Mouse (Mus musculus): ENCODE data around the gene Crocc2. TPM values are rescaled to one million over a fixed set of nuclear protein-coding genes. Genes with fewer than 3 reads are reported as not detected.

Crocc2 gene
- total and polyA plus RNA-seq, 3 experiments, result 0.09 to 0.35 TPM; not detected in 1

- H3K4me3 ChIP-seq, result peak within 1 kb of the TSS; percentile 72
- H3K27me3 ChIP-seq (ENCODE audit: control insufficient read depth, insufficient read depth, low read length), result no peaks in the 10 kb centered on the region
- under 1% methylated on average over 100 of the region's 100 CpGs for WGBS
- peak within 1 kb of the TSS; percentile 72 for H3K9ac ChIP-seq (ENCODE audit: low read depth, low read length)
- intact Hi-C loops (cut with DNase I), result loop anchor here (1.0 to 10.0 kb wide), 4 partner anchors 25 to 109 kb away; partner anchors contain the start of genes Pask and Ppp1r7
- peak within 1 kb of the TSS; percentile 70 for H3K27ac ChIP-seq
- H3K79me2 ChIP-seq (replicated peaks; ENCODE audit: control insufficient read depth, insufficient read depth, low read length), result no peaks in the 10 kb centered on the region
- H3K4me1 ChIP-seq (ENCODE audit: control insufficient read depth, insufficient read depth, low read length), result peaks cover 3% of the 10 kb centered on the region
- peak; percentile 93 for DNase-seq
- no peaks in the 10 kb centered on the region for H3K36me3 ChIP-seq (ENCODE audit: control insufficient read depth, insufficient read depth, low read length)
- TF ChIP-seq EP300 (IDR thresholded peaks at IDR 0.05; ENCODE audit: insufficient read depth, low read depth, low read length) (peak; percentile 14; the same call in 1 of the 2 replicates), CTCF (IDR thresholded peaks at IDR 0.05) (no peak), POLR2A (IDR thresholded peaks at IDR 0.05; ENCODE audit: insufficient read depth, low read depth, low read length) (peak; percentile 91)
Observed at GRCm38 (mm10) chr1:93235576-93236544, 67.3 kb downstream of the Crocc2 start, which contains the start of gene Sned1. Gene Sned1, plus strand, starts transcription at chr1:93235841.

DNA sequence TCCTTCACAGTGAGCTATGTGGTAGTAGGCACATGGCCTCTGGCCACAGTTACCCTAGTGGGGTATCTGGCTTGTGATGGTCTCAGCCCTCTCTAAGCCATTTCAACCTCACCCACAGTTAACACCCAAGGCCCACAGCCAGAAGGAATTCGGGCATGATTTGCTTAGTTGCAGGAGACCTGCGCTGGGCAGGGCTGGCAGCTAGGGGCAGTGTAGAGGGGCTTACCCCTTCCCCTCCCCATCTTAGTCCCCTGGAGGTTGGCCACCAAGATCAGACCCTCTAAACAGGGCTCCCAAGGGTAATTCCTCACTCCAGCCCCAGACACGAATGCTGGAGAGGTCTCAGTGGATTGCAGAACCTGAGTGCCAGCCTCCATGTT is 68.0 kb downstream of the Crocc2 start:
- Histone ChIP-seq H3K4me3 (peak overlapping the region; percentile 72), H3K4me1 (ENCODE audit: control insufficient read depth, insufficient read depth, low read length) (peaks cover 3% of the 10 kb centered on the region), H3K79me2 (replicated peaks; ENCODE audit: control insufficient read depth, insufficient read depth, low read length) (no peaks in the 10 kb centered on the region), H3K27ac (peak overlapping the region; percentile 70), H3K27me3 (ENCODE audit: control insufficient read depth, insufficient read depth, low read length) (no peaks in the 10 kb centered on the region), H3K36me3 (ENCODE audit: control insufficient read depth, insufficient read depth, low read length) (no peaks in the 10 kb centered on the region), H3K9ac (ENCODE audit: low read depth, low read length) (peak overlapping the region; percentile 72)
- no peak for DNase-seq
- intact Hi-C loops (cut with DNase I), result loop anchor here (1.0 to 10.0 kb wide), 4 partner anchors 26 to 108 kb away; partner anchors contain the start of genes Pask and Ppp1r7
- WGBS, result 38% methylated on average over 3 of the region's 3 CpGs
- TF ChIP-seq POLR2A (IDR thresholded peaks at IDR 0.05; ENCODE audit: insufficient read depth, low read depth, low read length) (no peak), EP300 (IDR thresholded peaks at IDR 0.05; ENCODE audit: insufficient read depth, low read depth, low read length) (no peak), CTCF (IDR thresholded peaks at IDR 0.05) (peak; percentile 57)

DNA sequence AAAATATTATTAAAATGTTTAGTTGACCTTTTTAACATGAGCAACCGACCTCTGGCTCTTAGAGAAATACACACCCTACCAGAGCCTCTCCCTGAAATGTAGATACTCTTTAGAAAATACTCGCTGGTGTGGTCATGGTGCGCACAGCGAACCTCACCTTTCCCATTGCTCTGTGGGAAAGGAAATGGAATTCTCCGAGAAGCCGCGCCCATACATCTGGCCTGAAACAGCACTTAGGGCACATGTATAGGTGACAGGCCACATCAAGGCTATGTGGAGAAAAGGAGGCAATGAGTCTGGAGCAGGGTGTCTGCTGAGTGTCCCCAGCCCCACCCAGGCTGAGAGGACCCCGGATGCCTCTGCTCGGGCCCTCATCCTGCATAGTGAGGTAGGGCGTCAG is 69.2 kb downstream of the Crocc2 start:
- TF ChIP-seq POLR2A (IDR thresholded peaks at IDR 0.05; ENCODE audit: insufficient read depth, low read depth, low read length), result no peak
- TF ChIP-seq EP300 (IDR thresholded peaks at IDR 0.05; ENCODE audit: insufficient read depth, low read depth, low read length), result no peak
- no peak for TF ChIP-seq CTCF (IDR thresholded peaks at IDR 0.05)
- Histone ChIP-seq H3K79me2 (replicated peaks; ENCODE audit: control insufficient read depth, insufficient read depth, low read length) (no peaks in the 10 kb centered on the region), H3K27me3 (ENCODE audit: control insufficient read depth, insufficient read depth, low read length) (no peaks in the 10 kb centered on the region), H3K4me3 (no peak overlapping the region), H3K27ac (no peak overlapping the region), H3K36me3 (ENCODE audit: control insufficient read depth, insufficient read depth, low read length) (no peaks in the 10 kb centered on the region), H3K4me1 (ENCODE audit: control insufficient read depth, insufficient read depth, low read length) (peaks cover 3% of the 10 kb centered on the region), H3K9ac (ENCODE audit: low read depth, low read length) (no peak overlapping the region)
- DNase-seq, result no peak
- 90% methylated on average over 10 of the region's 10 CpGs for WGBS
- intact Hi-C loops (cut with DNase I), result loop anchor here (2.0 to 10.0 kb wide), 3 partner anchors 27 to 107 kb away; partner anchors contain the start of genes Pask and Ppp1r7

DNA sequence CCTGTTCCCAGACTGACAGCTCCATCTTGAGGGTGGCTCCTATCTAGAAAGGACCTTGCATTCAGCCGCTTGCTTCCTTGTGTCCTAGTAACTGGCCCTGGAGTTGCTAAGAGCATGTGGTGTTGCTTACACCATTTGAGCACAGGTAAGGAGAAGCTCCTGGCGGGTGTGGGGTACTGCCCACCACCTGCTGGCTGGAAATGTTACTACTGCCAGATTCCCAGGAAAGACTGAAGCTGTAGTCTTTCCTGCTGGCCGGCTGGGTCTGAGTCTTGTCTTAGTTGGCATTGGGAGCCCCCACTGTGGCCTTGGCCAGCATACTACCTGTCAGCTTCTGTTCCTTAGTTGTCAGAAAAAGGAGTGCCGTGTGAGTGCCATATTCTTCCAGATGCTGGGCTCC is 69.7 kb downstream of the Crocc2 start:
- Histone ChIP-seq H3K27ac (no peak overlapping the region), H3K36me3 (ENCODE audit: control insufficient read depth, insufficient read depth, low read length) (no peaks in the 10 kb centered on the region), H3K9ac (ENCODE audit: low read depth, low read length) (no peak overlapping the region), H3K4me3 (no peak overlapping the region), H3K27me3 (ENCODE audit: control insufficient read depth, insufficient read depth, low read length) (no peaks in the 10 kb centered on the region), H3K4me1 (ENCODE audit: control insufficient read depth, insufficient read depth, low read length) (peaks cover 3% of the 10 kb centered on the region), H3K79me2 (replicated peaks; ENCODE audit: control insufficient read depth, insufficient read depth, low read length) (no peaks in the 10 kb centered on the region)
- intact Hi-C loops (cut with DNase I), result loop anchor here (5.0 to 10.0 kb wide), 2 partner anchors 64 to 107 kb away; partner anchors contain the start of genes Pask and Ppp1r7
- no peak for DNase-seq
- 67% methylated on average over 4 of the region's 4 CpGs for WGBS
- no peak for TF ChIP-seq POLR2A (IDR thresholded peaks at IDR 0.05; ENCODE audit: insufficient read depth, low read depth, low read length)
- peak; percentile 53 for TF ChIP-seq CTCF (IDR thresholded peaks at IDR 0.05)

DNA sequence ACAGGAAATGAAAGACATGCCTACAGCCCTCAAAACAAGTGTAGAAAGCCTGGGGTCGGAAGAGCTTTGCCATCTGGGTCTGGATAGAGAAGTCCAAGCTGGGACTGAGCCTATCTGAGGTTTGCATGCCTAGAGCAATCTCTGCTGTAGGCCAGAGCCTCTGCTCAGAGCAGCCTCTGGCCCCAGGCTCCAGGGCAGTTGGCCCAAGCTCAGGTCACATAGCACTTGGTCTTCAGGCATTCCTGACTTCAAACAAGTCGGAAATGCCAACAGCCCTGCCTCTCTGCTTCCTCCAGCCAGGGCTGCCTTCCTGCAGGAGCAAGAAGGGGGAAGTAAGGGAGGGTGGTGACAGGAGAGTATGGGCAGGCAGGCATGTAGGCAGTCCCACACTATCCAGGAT is 77.4 kb downstream of the Crocc2 start:
- peak; percentile 26 to 36 for DNase-seq

More for the DNA sequence above, 77.4 kb downstream of the Crocc2 start:
- WGBS, result 22% methylated on average over 2 of the region's 2 CpGs
- Histone ChIP-seq H3K27me3 (ENCODE audit: control insufficient read depth, insufficient read depth, low read length) (no peaks in the 10 kb centered on the region), H3K36me3 (ENCODE audit: control insufficient read depth, insufficient read depth, low read length) (no peaks in the 10 kb centered on the region), H3K79me2 (replicated peaks; ENCODE audit: control insufficient read depth, insufficient read depth, low read length) (no peaks in the 10 kb centered on the region), H3K9ac (ENCODE audit: low read depth, low read length) (no peak overlapping the region), H3K4me1 (ENCODE audit: control insufficient read depth, insufficient read depth, low read length) (peaks cover 11% of the 10 kb centered on the region), H3K4me3 (no peak overlapping the region), H3K27ac (no peak overlapping the region)
- intact Hi-C loops (cut with DNase I), result no loop called here
- TF ChIP-seq EP300 (IDR thresholded peaks at IDR 0.05; ENCODE audit: insufficient read depth, low read depth, low read length) (no peak), POLR2A (IDR thresholded peaks at IDR 0.05; ENCODE audit: insufficient read depth, low read depth, low read length) (no peak), CTCF (IDR thresholded peaks at IDR 0.05) (no peak)

Measured in heart, adult 2 months (tissue).